Mouse (Mus musculus): Measurements from ENCODE around the gene Nckap1l. TPM values are rescaled to one million over a fixed set of nuclear protein-coding genes. Genes with fewer than 3 reads are reported as not detected.

Gene Nckap1l
- polyA plus RNA-seq, 1 experiment from 2014 or later: 5.0 TPM

DNA sequence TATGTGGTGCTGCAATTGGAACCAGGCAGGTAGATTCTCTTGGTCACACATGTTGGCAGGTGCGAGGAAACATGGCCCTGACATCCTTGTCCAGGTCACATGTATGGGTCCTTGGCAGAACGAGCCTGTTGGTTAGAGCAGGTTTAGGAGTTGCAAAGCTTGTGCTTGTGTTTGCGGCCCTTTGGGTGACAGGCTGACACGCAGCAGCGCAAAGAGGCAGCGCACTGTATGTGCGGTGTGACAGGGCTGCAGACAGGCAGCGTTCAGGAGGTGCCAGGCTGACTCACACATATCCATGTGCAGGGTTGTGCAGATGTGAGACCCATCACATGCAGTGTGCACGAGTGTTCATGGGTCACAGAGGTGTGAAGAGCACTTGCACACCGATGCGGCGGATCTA, 50.1 kb downstream of the Nckap1l start:
- no peak for ATAC-seq (ENCODE audit: low read depth)
- Histone ChIP-seq H3K9ac (ENCODE audit: low read depth, low read length) (peak overlapping the region; percentile 73), H3K36me3 (ENCODE audit: control insufficient read depth, insufficient read depth, low read length) (no peaks in the 10 kb centered on the region)

GRCm38 (mm10) chr15:103509317-103509716, 55.7 kb downstream of the Nckap1l start:
- 63% methylated on average over 3 of the region's 3 CpGs for WGBS
- H3K27me3 ChIP-seq (replicated peaks; ENCODE audit: control insufficient read depth, insufficient read depth, low read length): peaks cover 8% of the 10 kb centered on the region

More for the DNA sequence above, 50.1 kb downstream of the Nckap1l start:
- H3K9me3 ChIP-seq (ENCODE audit: control insufficient read depth, low read length): no peaks in the 10 kb centered on the region
- no peak overlapping the region for H3K27ac ChIP-seq (replicated peaks; ENCODE audit: low read depth, low read length)
- 49% methylated on average over 12 of the region's 12 CpGs for WGBS
- H3K27me3 ChIP-seq (replicated peaks; ENCODE audit: control insufficient read depth, insufficient read depth, low read length): peaks cover 23% of the 10 kb centered on the region
- H3K4me3 ChIP-seq (ENCODE audit: low read depth, low read length): peak overlapping the region; percentile 59
- no peak for DNase-seq (ENCODE audit: low spot score)
- peak overlapping the region; percentile 97 for H3K4me2 ChIP-seq (ENCODE audit: low read depth, low read length)
- peaks cover 11% of the 10 kb centered on the region for H3K4me1 ChIP-seq (ENCODE audit: control insufficient read depth, insufficient read depth, low read length)

GRCm38 (mm10) chr15:103511652-103512051, 58.1 kb downstream of the Nckap1l start:
- Histone ChIP-seq H3K4me3 (ENCODE audit: low read depth, low read length) (no peak overlapping the region), H3K27me3 (replicated peaks; ENCODE audit: control insufficient read depth, insufficient read depth, low read length) (no peaks in the 10 kb centered on the region), H3K9me3 (ENCODE audit: control insufficient read depth, low read length) (no peaks in the 10 kb centered on the region), H3K4me2 (ENCODE audit: low read depth, low read length) (no peak overlapping the region), H3K36me3 (ENCODE audit: control insufficient read depth, insufficient read depth, low read length) (no peaks in the 10 kb centered on the region), H3K9ac (ENCODE audit: low read depth, low read length) (no peak overlapping the region), H3K4me1 (ENCODE audit: control insufficient read depth, insufficient read depth, low read length) (peaks cover 15% of the 10 kb centered on the region), H3K27ac (replicated peaks; ENCODE audit: low read depth, low read length) (no peak overlapping the region)
- WGBS: 42% methylated on average over 1 of the region's 1 CpGs
- DNase-seq (ENCODE audit: low spot score) (no peak), ATAC-seq (ENCODE audit: low read depth) (no peak)

More at GRCm38 (mm10) chr15:103509317-103509716, 55.7 kb downstream of the Nckap1l start:
- H3K27ac ChIP-seq (replicated peaks; ENCODE audit: low read depth, low read length): no peak overlapping the region
- no peak for DNase-seq (ENCODE audit: low spot score)
- no peak overlapping the region for H3K9ac ChIP-seq (ENCODE audit: low read depth, low read length)
- no peaks in the 10 kb centered on the region for H3K9me3 ChIP-seq (ENCODE audit: control insufficient read depth, low read length)
- no peak for ATAC-seq (ENCODE audit: low read depth)
- peaks cover 7% of the 10 kb centered on the region for H3K4me1 ChIP-seq (ENCODE audit: control insufficient read depth, insufficient read depth, low read length)
- no peak overlapping the region for H3K4me2 ChIP-seq (ENCODE audit: low read depth, low read length)
- H3K36me3 ChIP-seq (ENCODE audit: control insufficient read depth, insufficient read depth, low read length): no peaks in the 10 kb centered on the region
- H3K4me3 ChIP-seq (ENCODE audit: low read depth, low read length): no peak overlapping the region

DNA sequence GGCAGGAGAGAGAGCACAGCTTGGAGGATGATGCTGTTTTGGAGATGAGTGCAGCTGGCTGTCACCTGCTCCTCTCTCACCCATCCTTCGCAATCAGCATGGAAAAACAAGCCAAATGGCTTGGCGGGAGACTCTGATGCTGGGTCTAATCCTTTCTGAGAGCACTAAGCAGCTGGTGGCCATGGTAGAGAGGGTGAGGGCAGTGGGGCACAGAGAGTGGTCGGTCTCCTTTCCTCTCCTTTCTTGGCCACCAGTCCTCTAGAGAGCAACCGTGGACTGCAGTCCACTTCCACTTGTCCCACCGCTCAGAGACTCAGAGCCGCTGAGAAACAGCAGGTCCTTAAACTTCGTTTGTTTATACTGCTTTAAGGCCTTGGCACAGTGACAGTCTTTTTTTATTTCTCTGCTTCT, 60.0 kb downstream of the Nckap1l start:
- WGBS: 9% methylated on average over 7 of the region's 7 CpGs
- Histone ChIP-seq H3K9me3 (ENCODE audit: control insufficient read depth, low read length) (no peaks in the 10 kb centered on the region), H3K4me3 (ENCODE audit: low read depth, low read length) (peak overlapping the region; percentile 32), H3K27ac (replicated peaks; ENCODE audit: low read depth, low read length) (0 out of 2 replicates have a peak overlapping the region, but pooled peaks have one; percentile 25), H3K27me3 (replicated peaks; ENCODE audit: control insufficient read depth, insufficient read depth, low read length) (no peaks in the 10 kb centered on the region), H3K4me2 (ENCODE audit: low read depth, low read length) (peak overlapping the region; percentile 56), H3K9ac (ENCODE audit: low read depth, low read length) (0 out of 2 replicates have a peak overlapping the region, but pooled peaks have one; percentile 15), H3K36me3 (ENCODE audit: control insufficient read depth, insufficient read depth, low read length) (no peaks in the 10 kb centered on the region), H3K4me1 (ENCODE audit: control insufficient read depth, insufficient read depth, low read length) (peaks cover 19% of the 10 kb centered on the region)
- DNase-seq (ENCODE audit: low spot score) (no peak), ATAC-seq (ENCODE audit: low read depth) (peak; percentile 48)

GRCm38 (mm10) chr15:103514119-103514518, 60.5 kb downstream of the Nckap1l start:
- peak overlapping the region; percentile 56 for H3K4me2 ChIP-seq (ENCODE audit: low read depth, low read length)
- no peaks in the 10 kb centered on the region for H3K36me3 ChIP-seq (ENCODE audit: control insufficient read depth, insufficient read depth, low read length)
- H3K9ac ChIP-seq (ENCODE audit: low read depth, low read length): peak overlapping the region; percentile 53; the same call in 1 of the 2 replicates
- peak; percentile 95 for ATAC-seq (ENCODE audit: low read depth)
- H3K9me3 ChIP-seq (ENCODE audit: control insufficient read depth, low read length): no peaks in the 10 kb centered on the region
- H3K4me1 ChIP-seq (ENCODE audit: control insufficient read depth, insufficient read depth, low read length): peaks cover 24% of the 10 kb centered on the region
- H3K4me3 ChIP-seq (ENCODE audit: low read depth, low read length): peak overlapping the region; percentile 32
- WGBS: 2% methylated on average over 10 of the region's 10 CpGs
- peak; percentile 97 for DNase-seq (ENCODE audit: low spot score)
- H3K27ac ChIP-seq (replicated peaks; ENCODE audit: low read depth, low read length): no peak overlapping the region
- no peaks in the 10 kb centered on the region for H3K27me3 ChIP-seq (replicated peaks; ENCODE audit: control insufficient read depth, insufficient read depth, low read length)

GRCm38 (mm10) chr15:103514914-103515313, 61.3 kb downstream of the Nckap1l start:
- peaks cover 31% of the 10 kb centered on the region for H3K4me1 ChIP-seq (ENCODE audit: control insufficient read depth, insufficient read depth, low read length)
- H3K27me3 ChIP-seq (replicated peaks; ENCODE audit: control insufficient read depth, insufficient read depth, low read length): no peaks in the 10 kb centered on the region
- 0 out of 2 replicates have a peak overlapping the region, but pooled peaks have one; percentile 32 for H3K4me3 ChIP-seq (ENCODE audit: low read depth, low read length)
- H3K4me2 ChIP-seq (ENCODE audit: low read depth, low read length): peak overlapping the region; percentile 56
- no peaks in the 10 kb centered on the region for H3K36me3 ChIP-seq (ENCODE audit: control insufficient read depth, insufficient read depth, low read length)
- no peak for ATAC-seq (ENCODE audit: low read depth)
- no peak for DNase-seq (ENCODE audit: low spot score)
- H3K9me3 ChIP-seq (ENCODE audit: control insufficient read depth, low read length): no peaks in the 10 kb centered on the region
- 30% methylated on average over 3 of the region's 3 CpGs for WGBS
- no peak overlapping the region for H3K27ac ChIP-seq (replicated peaks; ENCODE audit: low read depth, low read length)
- H3K9ac ChIP-seq (ENCODE audit: low read depth, low read length): no peak overlapping the region

GRCm38 (mm10) chr15:103518600-103519385, 65.2 kb downstream of the Nckap1l start:
- Histone ChIP-seq H3K4me1 (ENCODE audit: control insufficient read depth, insufficient read depth, low read length) (peaks cover 27% of the 10 kb centered on the region), H3K36me3 (ENCODE audit: control insufficient read depth, insufficient read depth, low read length) (no peaks in the 10 kb centered on the region), H3K9me3 (ENCODE audit: control insufficient read depth, low read length) (no peaks in the 10 kb centered on the region), H3K27me3 (replicated peaks; ENCODE audit: control insufficient read depth, insufficient read depth, low read length) (no peaks in the 10 kb centered on the region), H3K27ac (replicated peaks; ENCODE audit: low read depth, low read length) (peak overlapping the region; percentile 63; the same call in 1 of the 2 replicates), H3K9ac (ENCODE audit: low read depth, low read length) (no peak overlapping the region), H3K4me3 (ENCODE audit: low read depth, low read length) (no peak overlapping the region), H3K4me2 (ENCODE audit: low read depth, low read length) (no peak overlapping the region)
- ATAC-seq (ENCODE audit: low read depth) (peak; percentile 48; the same call in 1 of the 2 replicates), DNase-seq (ENCODE audit: low spot score) (peak; percentile 68)
- 13% methylated on average over 4 of the region's 5 CpGs for WGBS

DNA sequence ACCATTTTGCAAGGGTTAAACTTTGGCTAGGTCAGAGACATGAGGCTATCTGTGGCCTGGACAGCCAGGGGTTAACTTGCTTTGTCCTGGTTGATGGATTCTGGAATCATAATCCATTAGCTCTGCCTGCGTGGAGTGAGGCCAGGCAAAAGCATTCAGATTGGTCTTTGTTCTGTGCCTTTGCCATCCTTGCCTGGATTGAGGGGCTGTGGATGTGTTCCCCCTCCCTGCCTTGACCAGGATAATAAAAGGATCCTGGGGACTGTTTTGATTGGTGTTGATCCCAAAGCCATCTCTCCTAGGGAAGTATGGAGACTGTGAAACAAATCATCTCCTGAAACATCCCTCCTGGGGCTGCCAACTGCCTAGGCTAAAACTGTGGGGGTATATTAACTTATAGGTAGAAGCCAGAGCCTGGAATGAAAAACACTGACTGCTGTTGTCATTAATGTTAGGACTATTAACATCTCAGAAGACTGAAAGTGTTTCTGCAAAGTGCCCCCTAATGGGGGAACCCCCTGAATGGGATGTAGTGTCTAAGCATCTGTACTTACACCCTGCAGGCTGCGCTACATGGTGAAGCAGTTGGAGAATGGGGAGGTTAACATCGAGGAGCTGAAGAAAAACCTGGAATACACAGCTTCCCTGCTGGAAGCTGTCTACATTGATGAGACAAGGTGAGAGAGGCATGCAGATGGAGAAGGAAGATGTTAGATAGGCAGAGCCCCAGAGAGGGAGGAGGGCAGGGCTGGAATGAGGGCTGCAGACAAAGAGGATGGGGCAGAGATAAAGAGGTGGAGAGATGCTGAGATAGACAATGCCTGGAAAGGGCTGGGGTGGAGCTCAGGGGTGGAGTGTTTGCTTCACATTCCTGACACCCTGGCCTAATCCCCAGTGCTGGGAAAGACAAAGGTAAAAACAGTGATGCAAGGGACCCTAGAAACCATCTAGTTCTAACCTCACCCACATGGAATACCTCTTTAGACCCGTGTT, 66.1 kb downstream of the Nckap1l start:
- 23% methylated on average over 4 of the region's 4 CpGs for WGBS
- H3K4me3 ChIP-seq (ENCODE audit: low read depth, low read length): no peak overlapping the region
- no peak overlapping the region for H3K4me2 ChIP-seq (ENCODE audit: low read depth, low read length)
- H3K9ac ChIP-seq (ENCODE audit: low read depth, low read length): no peak overlapping the region
- DNase-seq (ENCODE audit: low spot score): peak; percentile 56
- no peaks in the 10 kb centered on the region for H3K9me3 ChIP-seq (ENCODE audit: control insufficient read depth, low read length)
- no peaks in the 10 kb centered on the region for H3K27me3 ChIP-seq (replicated peaks; ENCODE audit: control insufficient read depth, insufficient read depth, low read length)
- H3K36me3 ChIP-seq (ENCODE audit: control insufficient read depth, insufficient read depth, low read length): no peaks in the 10 kb centered on the region
- ATAC-seq (ENCODE audit: low read depth): peak; percentile 67; the same call in 1 of the 2 replicates
- H3K4me1 ChIP-seq (ENCODE audit: control insufficient read depth, insufficient read depth, low read length): peaks cover 24% of the 10 kb centered on the region
- H3K27ac ChIP-seq (replicated peaks; ENCODE audit: low read depth, low read length): peak overlapping the region; percentile 40; the same call in 1 of the 2 replicates
